Mouse (Mus musculus) cerebellum, postnatal 14 days (tissue): ENCODE results near the gene Olfr715b.
"Not testable (repeated sequence)": the region's sequence is repeated elsewhere in the genome, so short reads cannot be mapped to it uniquely, and the experiment has no call there.

Experiments used
- DNase-seq, 2 experiments: peaks; one replicate each; pipeline ENCODE4 v3.0.0; 2021; ENCODE audit warnings: mixed read lengths in 2 of 2

Olfr715b gene

GRCm38 (mm10) chr7:107110269-107110668 is at the start of gene Olfr715b:
Gene Olfr715b (minus strand): TSS chr7:107110369.
- DNase-seq = not testable (repeated sequence)

DNA sequence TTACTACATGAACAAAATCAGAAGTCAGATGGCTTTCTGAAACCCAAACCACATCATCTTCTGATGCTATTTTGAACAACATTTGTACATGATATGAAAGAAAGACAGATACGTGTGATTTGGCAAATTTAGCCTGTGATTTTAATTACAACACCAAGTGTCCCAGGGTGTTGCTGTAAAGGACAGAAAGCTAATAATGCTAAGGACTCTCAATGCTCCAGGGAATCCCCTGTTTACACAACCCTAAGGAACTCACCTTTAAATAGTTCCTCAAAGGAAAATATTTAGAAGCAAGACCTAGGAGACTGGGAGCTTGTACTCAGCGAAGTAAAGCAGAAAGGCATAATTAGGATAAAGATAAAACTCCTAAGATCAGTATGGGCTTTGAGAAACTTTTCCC is 27.9 kb upstream of the Olfr715b start, which contains the start of gene Olfr716:
Gene Olfr716 (plus strand): TSS at position 301 of the 400 bp plus-strand sequence.
- DNase-seq = not testable (repeated sequence)

- DNase-seq = not testable (repeated sequence)
Measured at GRCm38 (mm10) chr7:107130983-107131382, 20.8 kb upstream of the Olfr715b start, which contains the start of gene Olfr715. Gene Olfr715 (minus strand): TSS chr7:107131083.

DNA sequence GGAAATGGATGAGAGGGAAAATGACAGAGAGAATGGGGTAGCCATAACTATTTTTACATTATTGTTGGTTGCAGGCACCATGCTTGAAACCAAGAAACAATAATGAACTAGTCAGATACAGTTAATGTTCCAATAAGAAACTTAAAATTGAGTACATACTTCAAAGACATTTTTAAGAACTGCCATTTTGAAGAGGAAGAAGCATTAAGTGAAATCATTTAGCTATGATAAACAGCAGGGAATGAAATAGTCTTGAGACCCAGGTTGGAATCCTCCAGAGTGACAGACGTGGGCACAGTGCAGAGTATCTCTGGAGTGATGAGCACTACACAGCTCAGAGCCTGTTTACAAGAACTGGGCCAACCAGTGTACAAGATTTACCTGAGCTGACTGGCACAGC is 17.2 kb downstream of the Olfr715b start, which contains the start of gene Olfr17:
Gene Olfr17 (plus strand): TSS at position 301 of the 400 bp plus-strand sequence.
- DNase-seq = no peak

- no peak for DNase-seq
Measured at GRCm38 (mm10) chr7:107070681-107071080, 39.5 kb downstream of the Olfr715b start, which contains the start of gene Olfr714. Gene Olfr714 (plus strand): TSS chr7:107070981.
